Mouse (Mus musculus): Measurements from ENCODE around the gene Gm10376. TPM values are rescaled to one million over a fixed set of nuclear protein-coding genes. Genes with fewer than 3 reads are reported as not detected.
"Not testable (repeated sequence)": the region's sequence is repeated elsewhere in the genome, so short reads cannot be mapped to it uniquely, and the experiment has no call there.

The Gm10376 gene
- polyA plus RNA-seq (2012; rRNA removed), result not detected in 2 replicates

- H3K36me3 ChIP-seq (ENCODE audit: control insufficient read depth, insufficient read depth, low read length); H3K4me1 ChIP-seq (ENCODE audit: control insufficient read depth, insufficient read depth, insufficient read length); H3K27me3 ChIP-seq (ENCODE audit: control insufficient read depth, insufficient read depth, low read length); H3K27ac ChIP-seq (ENCODE audit: insufficient read depth, low read length); DNase-seq (ENCODE audit: low read depth in 1 of 2, low spot score in 2 of 2); H3K4me3 ChIP-seq (ENCODE audit: extremely low read depth, insufficient read depth, insufficient read length): not testable (repeated sequence)
Measured at GRCm38 (mm10) chr14:43015528-43015927, at the start of gene Gm10376. Gm10376 (minus strand) TSS chr14:43015628.

DNA sequence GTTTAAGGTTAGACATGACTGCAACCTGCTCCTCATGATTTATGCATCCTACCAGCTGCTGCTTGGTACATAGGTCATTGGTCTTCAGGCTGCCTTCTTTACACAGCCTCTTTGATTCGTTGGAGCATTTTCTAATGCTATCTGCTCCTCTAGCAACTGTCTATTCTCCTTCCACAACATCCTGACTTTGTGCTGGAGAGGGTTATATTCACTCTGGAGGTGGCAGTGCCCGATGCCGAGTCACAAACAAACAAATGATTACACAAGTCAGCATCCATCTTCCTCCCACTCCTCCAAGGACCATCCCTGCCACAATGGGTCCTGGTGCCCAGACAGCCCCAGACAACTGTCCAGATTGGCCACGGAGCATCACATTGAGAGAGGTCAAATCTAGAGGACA is 44.8 kb upstream of the Gm10376 start:
- not testable (repeated sequence) for H3K4me3 ChIP-seq (ENCODE audit: extremely low read depth, insufficient read depth, insufficient read length); H3K36me3 ChIP-seq (ENCODE audit: control insufficient read depth, insufficient read depth, low read length); H3K4me1 ChIP-seq (ENCODE audit: control insufficient read depth, insufficient read depth, insufficient read length); H3K27ac ChIP-seq (ENCODE audit: insufficient read depth, low read length); H3K27me3 ChIP-seq (ENCODE audit: control insufficient read depth, insufficient read depth, low read length); DNase-seq (ENCODE audit: low read depth in 1 of 2, low spot score in 2 of 2)
- WGBS, result 66% methylated on average over 4 of the region's 4 CpGs

GRCm38 (mm10) chr14:43058063-43058462 is 42.6 kb upstream of the Gm10376 start:
- not testable (repeated sequence) for H3K4me1 ChIP-seq (ENCODE audit: control insufficient read depth, insufficient read depth, insufficient read length); H3K27ac ChIP-seq (ENCODE audit: insufficient read depth, low read length); H3K36me3 ChIP-seq (ENCODE audit: control insufficient read depth, insufficient read depth, low read length); DNase-seq (ENCODE audit: low read depth in 1 of 2, low spot score in 2 of 2); H3K27me3 ChIP-seq (ENCODE audit: control insufficient read depth, insufficient read depth, low read length); H3K4me3 ChIP-seq (ENCODE audit: extremely low read depth, insufficient read depth, insufficient read length)
- 78% methylated on average over 3 of the region's 3 CpGs for WGBS

DNA sequence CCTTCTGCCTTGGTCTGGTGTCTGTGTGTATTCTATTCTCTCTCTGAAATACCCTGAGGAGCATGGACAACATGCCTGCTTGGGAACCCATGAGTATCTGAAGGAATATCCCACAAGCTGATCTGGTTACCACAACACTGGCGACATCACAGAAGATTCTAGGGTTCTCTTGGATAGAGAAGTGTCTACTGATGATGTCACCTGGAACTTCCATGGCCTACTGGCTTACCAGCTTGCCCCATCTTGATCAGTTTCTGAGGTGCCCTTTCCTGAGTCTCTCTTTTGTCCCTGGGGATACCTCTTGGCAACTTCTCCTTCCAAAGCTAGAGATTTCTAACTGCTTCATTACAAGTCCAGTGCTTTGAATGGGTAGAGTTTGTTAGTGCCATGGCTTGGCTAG is 21.9 kb downstream of the Gm10376 start, which contains the start of gene Gm8082:
Gm8082 (minus strand) TSS at position 101 of the 400 bp plus-strand sequence.
- H3K4me3 ChIP-seq (ENCODE audit: extremely low read depth, insufficient read depth, insufficient read length); H3K27ac ChIP-seq (ENCODE audit: insufficient read depth, low read length); H3K36me3 ChIP-seq (ENCODE audit: control insufficient read depth, insufficient read depth, low read length); H3K27me3 ChIP-seq (ENCODE audit: control insufficient read depth, insufficient read depth, low read length); H3K4me1 ChIP-seq (ENCODE audit: control insufficient read depth, insufficient read depth, insufficient read length); DNase-seq (ENCODE audit: low read depth in 1 of 2, low spot score in 2 of 2): not testable (repeated sequence)
- no CpG with 5 or more reads among the region's 1 CpGs for WGBS

Other genes starting within 250 kb of the Gm10376 start
- gene Gm3015, start 246.8 kb downstream of the Gm10376 start, polyA plus RNA-seq (2012; rRNA removed), result not detected in 2 replicates
- gene Gm10377, start 217.6 kb downstream of the Gm10376 start, polyA plus RNA-seq (2012; rRNA removed), result not detected in 2 replicates
- not detected in 2 replicates for gene Gm21977, start 162.2 kb downstream of the Gm10376 start, polyA plus RNA-seq (2012; rRNA removed)
- gene Gm8082, start 22.0 kb downstream of the Gm10376 start, polyA plus RNA-seq (2012; rRNA removed), result not detected in 2 replicates
- not detected in 2 replicates for gene Gm8094, start 61.0 kb upstream of the Gm10376 start, polyA plus RNA-seq (2012; rRNA removed)
- gene Gm8104, start 85.0 kb upstream of the Gm10376 start, polyA plus RNA-seq (2012; rRNA removed), result not detected in 2 replicates
- gene Gm7233, start 164.2 kb upstream of the Gm10376 start, polyA plus RNA-seq (2012; rRNA removed), result not detected in 2 replicates
- gene Gm8122, start 219.7 kb upstream of the Gm10376 start, polyA plus RNA-seq (2012; rRNA removed), result not detected in 2 replicates
- not detected in 2 replicates for gene Gm8126, start 243.0 kb upstream of the Gm10376 start, polyA plus RNA-seq (2012; rRNA removed)

Measured in spleen, adult 2 months (tissue).